Mouse (Mus musculus) heart, adult 2 months (tissue): ENCODE measurements at regions not wholly inside any gene's neighbourhood (a gene's known extent, or its start where the extent isn't known, plus 50 kb on each side); places are given as distances from the start of the nearest gene placed in this dataset.

Experiments used
- CTCF ChIP-seq: fragments of 200-600 bp; IDR thresholded peaks from 2 replicates; pipeline ENCODE4 v1.8.1; 2022; ENCODE audit warnings: antibody characterized with exemption, mild to moderate bottlenecking, moderate library complexity
- POLR2A ChIP-seq: fragments of 200-500 bp; IDR thresholded peaks from 2 replicates; pipeline ENCODE4 v1.6.1; 2011; ENCODE audit warnings: mild to moderate bottlenecking, low read depth, low read length, control low read depth; ENCODE audit not compliant: insufficient read depth

DNA sequence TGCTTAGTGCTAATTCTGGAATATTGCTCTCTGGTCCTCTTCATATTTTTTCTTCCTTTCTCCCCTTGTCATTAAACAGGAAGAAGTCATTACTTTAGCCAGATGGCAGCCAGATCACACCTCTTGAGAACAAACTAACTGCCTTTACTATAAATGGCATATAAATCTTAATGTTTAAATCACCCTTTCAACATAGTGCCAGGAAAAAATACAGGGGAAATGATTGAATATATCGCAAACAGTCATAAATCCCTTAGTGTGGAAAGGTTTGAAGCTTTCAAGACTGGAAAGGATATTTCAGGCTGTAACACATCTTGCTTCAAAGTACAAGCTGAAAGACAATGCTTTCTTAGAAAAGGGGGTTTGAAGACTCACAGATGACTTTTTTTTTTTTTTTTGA lies 259.0 kb upstream of the Col8a1 start:
- TF ChIP-seq CTCF (no peak), POLR2A (no peak)
